Mouse (Mus musculus) myocyte (in vitro differentiated cells): ENCODE results near the gene Polr2b.

Experiments
- CEBPB ChIP-seq: IDR thresholded peaks from 2 replicates; pipeline ENCODE4 v1.6.1; 2011; ENCODE audit warnings: mild to moderate bottlenecking, moderate library complexity; ENCODE audit not compliant: poor library complexity, insufficient read depth, severe bottlenecking
- E2F4 ChIP-seq: IDR thresholded peaks from one replicate; pipeline ENCODE4 v1.6.1; 2011; ENCODE audit warnings: mild to moderate bottlenecking, control low read depth, moderate library complexity; ENCODE audit not compliant: insufficient read depth
- MAX ChIP-seq: IDR thresholded peaks from one replicate; pipeline ENCODE4 v1.6.1; 2011; ENCODE audit warnings: low read depth, mild to moderate bottlenecking, control low read depth
- MYOG ChIP-seq, 3 experiments: IDR thresholded peaks; one replicate each; pipeline ENCODE4 v1.6.1; 2011; ENCODE audit warnings: control low read depth in 2 of 3, low read depth in 2 of 3, mild to moderate bottlenecking in 2 of 3; ENCODE audit not compliant: insufficient read length in 2 of 3, control insufficient read depth in 1 of 3, insufficient read depth in 1 of 3
- POLR2A ChIP-seq: IDR thresholded peaks from one replicate; pipeline ENCODE4 v1.6.1; 2011; ENCODE audit warnings: low read depth, mild to moderate bottlenecking, control low read depth, moderate library complexity; ENCODE audit not compliant: insufficient read length
- POLR2AphosphoS2 ChIP-seq: IDR thresholded peaks from one replicate; pipeline ENCODE4 v1.6.1; 2011; ENCODE audit warnings: low read depth, control low read depth; ENCODE audit not compliant: insufficient read length
- REST ChIP-seq: IDR thresholded peaks from one replicate; pipeline ENCODE4 v1.6.1; 2011; ENCODE audit warnings: mild to moderate bottlenecking, control low read depth, moderate library complexity; ENCODE audit not compliant: insufficient read depth, insufficient read length
- TCF3 ChIP-seq: IDR thresholded peaks from one replicate; pipeline ENCODE4 v1.6.1; 2011; ENCODE audit warnings: low read depth, control low read depth; ENCODE audit not compliant: insufficient read length
- USF1 ChIP-seq: IDR thresholded peaks from one replicate; pipeline ENCODE4 v1.6.1; 2011; ENCODE audit warnings: low read depth, mild to moderate bottlenecking, control low read depth, moderate library complexity

DNA sequence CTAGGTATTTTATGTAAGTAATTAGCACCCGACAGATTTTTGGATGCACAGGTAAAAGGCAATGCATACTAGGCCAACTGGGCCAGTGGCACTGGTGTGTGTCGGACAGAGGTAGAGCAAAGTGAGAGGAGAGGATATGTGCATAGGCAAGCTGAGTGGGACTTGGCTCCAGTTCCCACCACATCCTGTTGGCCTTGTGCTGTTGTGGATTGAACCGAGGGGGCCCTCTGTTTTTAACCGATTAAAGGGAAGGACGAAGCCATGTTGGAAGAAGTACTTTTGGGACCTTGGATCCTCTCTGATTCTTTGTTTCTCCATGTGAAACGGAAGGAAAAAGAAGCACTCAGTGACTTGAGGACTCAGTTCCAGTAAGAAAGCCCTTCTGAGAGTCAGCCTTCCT, 78.4 kb downstream of the Polr2b start:
- TF ChIP-seq POLR2A (no peak), CEBPB (no peak), POLR2AphosphoS2 (no peak), USF1 (no peak), MAX (no peak), MYOG (IDR thresholded peaks at IDR 0.05; ENCODE audit: control insufficient read depth in 1 of 3, insufficient read depth in 1 of 3, insufficient read length in 2 of 3, low read depth in 2 of 3) (no peak), REST (no peak), E2F4 (no peak), TCF3 (no peak)
